Mouse (Mus musculus): ENCODE measurements around the gene Ints3.

- TF ChIP-seq CTCF (conservative IDR thresholded peaks at IDR 0.05; ENCODE audit: insufficient read depth, insufficient read length, low read depth, low read length) (no peak), POLR2A (IDR thresholded peaks at IDR 0.05; ENCODE audit: low read depth, low read length) (no peak)
Observed at GRCm38 (mm10) chr3:90432811-90433219, 607 bp downstream of the Ints3 start.

Measured in kidney, adult 2 months (tissue).